22 mouse cellular contexts compared by ENCODE assay signal in genomic region chr13:20283891-20284290, GRCm38 (mm10).
"Had no signal": no experiment of that assay in that cellular context is flagged by ENCODE, and none has a peak within 500 bp of the region (broad histone marks: within the 10 kb centered on the region; RNA-seq: fewer than 3 reads in every experiment).

No protein-coding gene starts in this region.

- H3K4me1 ChIP-seq: liver, embryonic 12.5 days; liver, embryonic 15.5 days; midbrain, embryonic 12.5 days; midbrain, embryonic 15.5 days; neural tube, embryonic 12.5 days had no signal

- H3K4me2 ChIP-seq: kidney, embryonic 15.5 days; limb, embryonic 13.5 days; liver, embryonic 12.5 days; liver, embryonic 15.5 days; midbrain, embryonic 12.5 days; midbrain, embryonic 15.5 days; neural tube, embryonic 12.5 days; neural tube, embryonic 15.5 days had no signal

- H3K9ac ChIP-seq: kidney, embryonic 15.5 days; limb, embryonic 13.5 days; liver, embryonic 12.5 days; liver, embryonic 15.5 days; midbrain, embryonic 12.5 days; midbrain, embryonic 15.5 days; neural tube, embryonic 12.5 days; neural tube, embryonic 15.5 days had no signal

- DNase-seq: kidney, adult 11 months; kidney, adult 8-10 months; kidney, postnatal 10 days; kidney, postnatal 36 days; left cerebral cortex, postnatal 4 days; liver; right cerebral cortex, adult 18-20 months; right cerebral cortex, postnatal 14 days; right cerebral cortex, postnatal 4 days; thymus, postnatal 25 days had no signal

- H3K27ac ChIP-seq: hindbrain, postnatal 0 days; kidney, embryonic 15.5 days; limb, embryonic 13.5 days; liver, embryonic 12.5 days; liver, embryonic 15.5 days; macrophage; midbrain, embryonic 12.5 days; midbrain, embryonic 15.5 days; neural tube, embryonic 12.5 days; neural tube, embryonic 15.5 days; stomach, postnatal 0 days had no signal

- H3K27me3 ChIP-seq: kidney, embryonic 15.5 days; liver, embryonic 12.5 days; liver, embryonic 15.5 days; midbrain, embryonic 12.5 days; midbrain, embryonic 15.5 days; neural tube, embryonic 12.5 days; neural tube, embryonic 15.5 days had no signal

- H3K36me3 ChIP-seq: kidney, embryonic 15.5 days; limb, embryonic 13.5 days; liver, embryonic 12.5 days; liver, embryonic 15.5 days; midbrain, embryonic 12.5 days; midbrain, embryonic 15.5 days; neural tube, embryonic 12.5 days; neural tube, embryonic 15.5 days had no signal

- ATAC-seq: hindbrain, postnatal 0 days; inflammation-experienced regulatory T-cells, adult 6 months; liver, embryonic 12.5 days; midbrain, embryonic 15.5 days had no signal

- H3K4me3 ChIP-seq: kidney, embryonic 15.5 days; limb, embryonic 13.5 days; liver, embryonic 12.5 days; liver, embryonic 15.5 days; midbrain, embryonic 12.5 days; midbrain, embryonic 15.5 days; neural tube, embryonic 12.5 days; neural tube, embryonic 15.5 days had no signal

- H3K9me3 ChIP-seq: kidney, embryonic 15.5 days; limb, embryonic 13.5 days; liver, embryonic 12.5 days; liver, embryonic 15.5 days; midbrain, embryonic 12.5 days; midbrain, embryonic 15.5 days; neural tube, embryonic 12.5 days; neural tube, embryonic 15.5 days had no signal
